Mouse (Mus musculus) ES-E14 (cell line): ENCODE measurements around the gene Cmas. TPM values are rescaled to one million over a fixed set of nuclear protein-coding genes. Genes with fewer than 3 reads are reported as not detected.

Experiments used
- DNase-seq: peaks from one replicate; pipeline ENCODE4 v3.0.0-alpha.2; 2013; ENCODE audit warnings: low read depth, low spot score
- H3K27ac ChIP-seq: 2 replicates; pipeline ENCODE4 v1.5.1; 2012; ENCODE audit warnings: low read depth, mild to moderate bottlenecking, low read length, moderate library complexity, mixed read lengths; ENCODE audit not compliant: poor library complexity, insufficient read depth, severe bottlenecking
- H3K36me3 ChIP-seq: 2 replicates; pipeline ENCODE4 v1.6.1; 2012; ENCODE audit warnings: mild to moderate bottlenecking, low read length, moderate library complexity, mixed read lengths; ENCODE audit not compliant: control insufficient read depth, poor library complexity, insufficient read depth, severe bottlenecking
- H3K4me1 ChIP-seq, 2 experiments: fragments of 150-350 bp in 1 of 2; sonication (generic) in 1 of 2; 2 replicates each; pipeline ENCODE4 v1.6.1; 2012; ENCODE audit warnings: low read length in 2 of 2, mild to moderate bottlenecking in 1 of 2, mixed read lengths in 1 of 2; ENCODE audit not compliant: control insufficient read depth in 2 of 2, insufficient read depth in 2 of 2, poor library complexity in 1 of 2
- H3K4me3 ChIP-seq, 2 experiments: fragments of 150-350 bp in 1 of 2; sonication (generic) in 1 of 2; 2 replicates each; pipeline ENCODE4 v1.5.1; 2012; ENCODE audit warnings: low read length in 2 of 2, low read depth in 1 of 2, mild to moderate bottlenecking in 1 of 2, mixed read lengths in 1 of 2; ENCODE audit not compliant: insufficient read depth in 1 of 2, poor library complexity in 1 of 2, severe bottlenecking in 1 of 2
- H3K9ac ChIP-seq: 2 replicates; pipeline ENCODE4 v1.6.1; 2012; ENCODE audit warnings: low read depth, mild to moderate bottlenecking, low read length, mixed read lengths; ENCODE audit not compliant: poor library complexity, insufficient read depth, severe bottlenecking
- H3K9me3 ChIP-seq: fragments of 150-350 bp; sonication (generic); 2 replicates; pipeline ENCODE4 v1.6.1; 2012; ENCODE audit warnings: low read depth, mild to moderate bottlenecking, low read length; ENCODE audit not compliant: control insufficient read depth, insufficient read depth
- CHD2 ChIP-seq: IDR thresholded peaks from 2 replicates; pipeline ENCODE4 v1.6.1; 2014; ENCODE audit warnings: mild to moderate bottlenecking, low read depth, low read length, inconsistent platforms
- HCFC1 ChIP-seq: IDR thresholded peaks from 2 replicates; pipeline ENCODE4 v1.6.1; 2012; ENCODE audit warnings: low read length, inconsistent platforms, borderline replicate concordance; ENCODE audit not compliant: insufficient read depth
- MAFK ChIP-seq: IDR thresholded peaks from 2 replicates; pipeline ENCODE4 v1.6.1; 2014; ENCODE audit warnings: mild to moderate bottlenecking, low read depth, low read length, inconsistent platforms; ENCODE audit not compliant: insufficient read depth
- ZC3H11A ChIP-seq: IDR thresholded peaks from 2 replicates; pipeline ENCODE4 v1.6.1; 2012; ENCODE audit warnings: low read depth, mild to moderate bottlenecking, inconsistent platforms, low read length, borderline replicate concordance
- ZNF384 ChIP-seq: IDR thresholded peaks from 2 replicates; pipeline ENCODE4 v1.6.1; 2012; ENCODE audit warnings: low read depth, low read length, inconsistent platforms
- in situ Hi-C, 2 experiments: fragments of 600-800 bp; cut with MboI; formaldehyde crosslinking; loops; one replicate each; pipeline ENCODE4 v1.15.1; 2025; ENCODE audit warnings: low sequenced_read_pairs in 2 of 2, inconsistent platforms in 1 of 2; ENCODE audit not compliant: unreplicated experiment in 2 of 2
- total RNA-seq: library from RNA; depleted of rRNA; stranded (reverse); fragments of 300-350 nt; gene quantifications from 2 replicates; pipeline ENCODE4 v1.2.3, GENCODE M21; 2012

Gene Cmas
- total RNA-seq, 1 experiment: 61.0 TPM

- no peak for DNase-seq
- H3K9ac ChIP-seq: no peak overlapping the region
- H3K4me3 ChIP-seq: no peak overlapping the region
- in situ Hi-C loops: loop anchor here in 1 of 2 experiments (10.0 kb wide), 1 partner anchor 197 kb away; no protein-coding TSS in a partner anchor
- H3K27ac ChIP-seq: no peak overlapping the region
- H3K9me3 ChIP-seq: no peaks in the 10 kb centered on the region
- H3K4me1 ChIP-seq: no peaks in the 10 kb centered on the region
- H3K36me3 ChIP-seq: no peaks in the 10 kb centered on the region
- no peak for TF ChIP-seq ZNF384
- TF ChIP-seq CHD2: no peak
Measured at GRCm38 (mm10) chr6:142721731-142722130, 34.8 kb upstream of the Cmas start.

GRCm38 (mm10) chr6:142726032-142726431 is 30.5 kb upstream of the Cmas start:
- H3K9me3 ChIP-seq: no peaks in the 10 kb centered on the region
- H3K27ac ChIP-seq: no peak overlapping the region
- H3K4me3 ChIP-seq: no peak overlapping the region
- in situ Hi-C loops: loop anchor here in 1 of 2 experiments (10.0 to 25.0 kb wide), 2 partner anchors 201 to 364 kb away; no protein-coding TSS in a partner anchor
- H3K36me3 ChIP-seq: no peaks in the 10 kb centered on the region
- no peak for DNase-seq
- no peak overlapping the region for H3K9ac ChIP-seq
- no peaks in the 10 kb centered on the region for H3K4me1 ChIP-seq
- TF ChIP-seq ZC3H11A (no peak), MAFK (no peak), HCFC1 (no peak), CHD2 (no peak), ZNF384 (no peak)

- no peak overlapping the region for H3K27ac ChIP-seq
- TF ChIP-seq CHD2: no peak
- no peak for TF ChIP-seq HCFC1
- TF ChIP-seq ZNF384: no peak
- no peak for TF ChIP-seq MAFK
- TF ChIP-seq ZC3H11A: no peak
Measured at GRCm38 (mm10) chr6:142732567-142733290, 23.8 kb upstream of the Cmas start.

GRCm38 (mm10) chr6:142735302-142736005 is 21.0 kb upstream of the Cmas start:
- no peak overlapping the region for H3K27ac ChIP-seq
- no peak overlapping the region for H3K9ac ChIP-seq
- H3K4me1 ChIP-seq: 0 out of 4 replicates have a peak, but pooled peaks cover 0 to 2% of the 10 kb centered on the region in 2 experiments
- TF ChIP-seq HCFC1: no peak
- TF ChIP-seq ZC3H11A: peak; percentile 87
- in situ Hi-C loops: loop anchor here in 1 of 2 experiments (25.0 kb wide), 1 partner anchor 373 kb away; no protein-coding TSS in a partner anchor
- H3K4me3 ChIP-seq: no peak overlapping the region
- no peaks in the 10 kb centered on the region for H3K9me3 ChIP-seq
- no peak for DNase-seq
- H3K36me3 ChIP-seq: no peaks in the 10 kb centered on the region

More at GRCm38 (mm10) chr6:142732567-142733290, 23.8 kb upstream of the Cmas start:
- Histone ChIP-seq H3K9me3 (no peaks in the 10 kb centered on the region), H3K4me3 (no peak overlapping the region), H3K4me1 (0 out of 4 replicates have a peak, but pooled peaks cover 0 to 2% of the 10 kb centered on the region in 2 experiments), H3K9ac (no peak overlapping the region), H3K36me3 (no peaks in the 10 kb centered on the region)
- in situ Hi-C loops: loop anchor here (5.0 to 25.0 kb wide), 2 partner anchors 210 to 370 kb away; no protein-coding TSS in a partner anchor
- no peak for DNase-seq
